Mouse (Mus musculus) neural tube, embryonic 10.5 days (tissue): ENCODE measurements around the gene Lin54.

Source experiments
- DNase-seq: peaks from one replicate; pipeline ENCODE4 v3.0.0-alpha.2; 2017; ENCODE audit warnings: low spot score; ENCODE audit errors: extremely low spot score

The Lin54 gene

DNA sequence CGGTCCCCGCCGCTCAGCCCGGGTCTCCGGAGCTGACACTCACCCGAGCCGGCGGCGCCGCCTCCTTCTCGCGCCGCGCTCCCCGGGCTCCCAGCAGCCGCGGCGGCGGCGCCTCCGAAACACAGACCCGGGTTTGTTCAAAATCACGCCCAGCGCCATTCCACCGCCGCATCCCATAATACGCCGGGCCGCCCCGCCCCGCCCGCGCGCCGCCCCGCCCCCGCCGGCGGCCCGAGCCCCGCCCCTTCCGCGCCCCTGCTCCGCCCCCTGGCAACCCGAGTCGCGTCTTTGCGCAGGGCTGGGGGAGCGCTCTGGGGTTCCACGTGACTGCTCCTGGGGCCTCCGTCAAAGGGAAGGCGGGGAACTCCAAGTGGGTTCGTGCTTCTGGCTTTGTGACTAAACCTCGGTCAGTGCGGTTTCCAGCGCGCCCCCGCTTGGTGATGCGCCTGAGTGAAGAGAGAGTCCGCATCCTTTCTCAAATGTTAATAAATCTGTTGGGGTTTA is at the start of gene Lin54:
Lin54 (minus strand) TSS at position 182 of the 504 bp plus-strand sequence.
- DNase-seq = peak; percentile 96

DNA sequence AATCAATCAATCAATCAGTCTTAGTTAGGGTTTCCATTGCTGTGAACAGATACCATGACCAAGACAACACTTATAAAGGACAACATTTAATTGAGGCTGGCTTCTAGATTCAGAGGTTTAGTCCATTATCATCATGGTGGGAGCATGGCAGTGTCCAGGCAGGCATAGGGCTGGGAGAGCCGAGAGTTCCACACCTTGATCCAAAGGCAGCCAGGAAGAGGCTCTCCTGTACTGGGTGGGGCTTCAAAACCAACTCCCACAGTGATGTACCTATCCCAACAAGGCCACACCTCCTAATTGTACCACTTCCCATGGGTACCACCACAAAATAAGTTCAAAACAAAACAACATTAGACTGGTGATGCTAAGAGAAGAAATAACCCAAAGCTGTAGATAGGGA is 49.7 kb upstream of the Lin54 start:
- DNase-seq = no peak

DNA sequence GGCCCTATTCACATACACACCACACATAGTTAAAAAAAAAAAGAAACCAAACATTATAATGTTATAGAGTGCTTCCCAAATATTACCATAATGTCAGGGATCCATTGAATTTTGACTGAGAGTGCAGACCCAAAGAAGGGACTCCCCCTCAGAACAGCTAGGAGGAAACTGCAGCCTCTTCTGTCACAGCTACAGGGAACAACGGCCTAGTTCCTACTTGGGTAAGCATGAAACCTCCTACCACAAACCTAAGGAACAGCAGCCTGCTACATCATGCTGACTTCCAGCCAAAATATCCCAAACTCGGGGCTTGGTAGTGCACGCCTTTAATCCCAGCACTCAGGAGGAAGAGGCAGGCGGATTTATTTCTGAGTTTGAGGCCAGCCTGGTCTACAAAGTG is 48.9 kb upstream of the Lin54 start:
- DNase-seq = no peak

DNA sequence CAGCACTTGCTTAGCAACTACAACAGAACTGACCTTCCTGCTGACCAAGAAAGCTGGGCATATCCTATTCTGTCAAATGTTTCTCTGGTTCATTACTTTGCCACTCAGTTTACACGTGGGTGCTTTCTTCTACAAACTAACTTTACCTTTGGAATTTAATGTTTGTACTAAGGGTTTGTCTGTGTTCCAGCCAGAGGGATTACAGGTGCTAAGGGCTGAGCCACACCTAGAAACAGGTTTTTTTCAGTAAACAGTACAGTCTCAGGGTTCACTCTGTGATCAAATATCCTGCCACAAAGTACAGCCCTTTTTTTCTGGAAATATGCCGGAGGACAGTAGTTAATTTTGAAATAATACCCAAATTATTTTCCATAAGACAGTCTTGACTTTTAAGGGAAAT is 47.8 kb upstream of the Lin54 start:
- no peak for DNase-seq

DNA sequence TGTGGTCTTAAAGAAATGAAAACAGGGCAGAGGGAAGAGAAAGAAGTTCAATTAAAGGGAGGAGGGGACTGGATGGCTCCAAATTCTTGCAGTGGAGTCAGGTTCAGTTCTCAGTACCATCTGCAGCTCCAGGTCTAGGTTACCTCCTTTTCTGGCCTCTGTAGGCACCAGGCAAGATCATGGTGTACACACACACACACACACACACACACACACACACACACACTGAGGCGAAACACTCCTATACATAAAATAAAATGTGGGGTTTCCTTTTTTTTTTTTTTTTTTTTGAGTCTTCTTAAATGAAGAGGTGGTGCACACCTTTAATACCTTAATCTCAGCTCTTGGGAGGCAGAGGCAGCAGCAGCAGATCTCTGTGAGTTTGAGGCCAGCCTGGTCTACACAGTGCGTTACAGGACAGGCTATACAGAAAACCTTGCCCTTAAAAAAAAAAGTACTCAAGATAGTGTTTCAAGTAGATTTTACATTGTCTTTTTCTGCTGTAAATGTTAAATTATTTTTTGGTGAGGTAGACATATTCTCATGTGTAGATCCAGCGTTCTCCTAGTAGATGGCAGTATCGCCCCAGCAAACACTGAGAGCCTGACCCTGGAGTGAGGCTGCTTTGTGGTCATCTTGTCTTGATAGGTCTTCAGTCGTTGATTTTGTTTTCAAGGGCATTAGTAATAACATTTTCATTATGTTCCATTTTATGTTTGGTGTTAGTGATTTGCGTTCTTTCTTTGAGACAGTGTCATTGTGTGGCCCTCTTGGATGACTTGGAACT is 46.0 kb upstream of the Lin54 start:
- DNase-seq = no peak

DNA sequence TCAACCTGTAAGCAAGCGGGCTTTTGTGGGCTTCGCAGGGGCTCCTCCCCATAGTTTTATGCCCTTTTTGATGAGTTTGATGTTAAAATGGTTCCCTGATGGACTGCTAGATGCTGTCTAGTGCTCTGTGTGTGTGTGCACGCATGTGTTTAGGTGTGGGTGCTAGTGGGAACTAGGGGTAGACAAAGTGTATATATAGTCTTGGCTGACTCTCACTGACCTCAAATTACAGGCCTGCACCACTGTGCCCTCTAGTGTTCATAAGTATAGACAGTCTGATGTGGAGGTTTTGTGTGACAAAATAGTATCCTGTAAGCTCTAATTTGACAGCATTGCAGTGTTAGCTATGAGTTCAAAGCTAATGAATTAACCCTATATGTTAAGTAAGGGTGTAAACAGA is 36.2 kb upstream of the Lin54 start:
- no peak for DNase-seq

DNA sequence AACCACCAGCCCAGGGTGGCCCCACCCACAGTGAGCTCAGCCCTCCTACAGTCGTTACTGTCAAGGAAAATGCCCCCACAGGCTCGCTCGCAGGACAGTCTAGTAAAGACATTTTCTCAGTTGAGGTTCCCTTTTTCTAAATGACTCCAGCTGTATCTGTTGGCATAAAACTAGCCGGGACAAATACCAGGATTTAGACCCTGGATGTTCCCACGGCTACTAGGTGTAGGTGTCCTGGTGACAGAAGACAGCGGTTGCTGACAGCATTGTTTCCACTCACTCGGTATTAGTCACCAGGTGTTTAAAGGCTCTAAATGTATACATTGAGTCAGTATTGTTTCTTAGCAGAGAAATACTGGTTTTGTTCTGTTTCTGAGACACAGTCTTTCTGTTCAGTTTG is 35.4 kb upstream of the Lin54 start:
- no peak for DNase-seq

DNA sequence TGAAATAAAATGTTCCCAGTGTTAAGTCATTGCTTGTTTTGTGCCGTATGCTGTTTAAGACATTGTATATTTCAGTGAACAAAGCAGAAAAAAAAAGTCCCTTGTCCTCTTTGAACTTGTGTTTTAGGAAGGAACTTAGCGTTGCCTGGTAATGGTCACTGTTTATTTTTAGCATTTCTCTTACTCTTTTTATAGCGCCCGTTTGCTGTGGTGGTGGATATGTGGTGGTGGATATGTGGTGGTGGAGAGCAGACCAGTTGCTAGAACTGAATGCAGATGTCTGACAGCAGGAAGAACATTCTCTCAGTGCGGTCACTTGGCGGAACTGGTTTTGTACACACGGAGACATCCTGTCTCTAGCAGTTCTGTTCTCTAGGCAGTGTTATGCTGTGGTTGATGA is 25.7 kb upstream of the Lin54 start:
- no peak for DNase-seq

DNA sequence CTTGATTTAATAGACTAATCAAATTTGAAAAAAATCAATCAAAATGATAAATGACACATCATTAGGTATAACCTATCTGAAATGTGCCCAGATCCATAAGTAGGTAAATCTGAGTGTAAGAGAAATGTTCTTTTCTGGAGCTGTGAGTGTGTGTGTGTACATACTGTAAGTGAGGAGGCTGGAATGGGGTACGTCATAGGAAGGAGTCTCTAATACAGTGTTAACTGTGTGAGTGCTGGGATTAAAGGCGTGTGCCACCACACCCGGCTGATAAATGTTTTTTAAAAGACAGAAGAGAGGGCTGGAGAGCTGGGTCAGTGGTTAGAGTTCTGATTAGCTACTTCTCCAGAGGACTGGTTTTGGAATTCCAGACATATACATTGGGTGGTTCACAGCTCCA is 25.2 kb upstream of the Lin54 start:
- no peak for DNase-seq

DNA sequence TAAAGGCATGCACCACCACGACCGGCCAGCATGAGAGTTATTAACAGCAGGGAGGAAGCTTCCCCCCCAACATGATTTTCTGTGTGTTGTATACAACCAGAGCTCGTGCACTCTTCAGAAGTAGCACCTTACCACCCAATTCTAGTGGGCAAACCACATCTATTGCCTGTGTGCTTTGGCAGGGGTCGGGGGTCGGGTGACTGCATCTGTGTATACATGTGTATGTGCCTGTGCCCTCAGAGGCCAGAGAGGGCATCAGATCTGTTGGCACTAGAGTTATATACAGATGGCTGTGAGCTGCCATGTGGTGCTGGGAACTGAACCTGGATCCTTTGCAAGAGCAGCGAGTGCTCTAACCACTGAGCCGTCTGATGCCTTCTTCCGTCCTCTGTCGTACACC is 24.5 kb upstream of the Lin54 start:
- no peak for DNase-seq

DNA sequence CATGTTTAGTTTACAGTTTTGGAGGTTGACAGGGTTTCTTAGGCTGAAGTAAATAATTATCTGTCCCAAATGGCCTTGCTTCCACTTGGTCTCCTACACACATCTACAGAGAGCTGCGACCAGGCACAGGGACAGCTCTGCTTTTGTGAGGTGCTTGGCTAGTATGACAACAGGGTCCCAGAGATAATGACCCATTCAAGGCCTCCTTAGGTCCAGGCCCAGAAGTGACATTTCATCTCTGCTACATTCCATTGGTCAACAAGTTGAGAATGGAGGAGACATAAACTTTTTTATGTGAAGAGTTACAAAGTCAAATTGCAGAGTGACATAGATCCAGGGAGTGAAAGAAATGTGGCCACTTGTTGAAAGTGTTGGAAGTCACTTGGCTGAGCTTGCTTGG is 22.9 kb upstream of the Lin54 start:
- no peak for DNase-seq

DNA sequence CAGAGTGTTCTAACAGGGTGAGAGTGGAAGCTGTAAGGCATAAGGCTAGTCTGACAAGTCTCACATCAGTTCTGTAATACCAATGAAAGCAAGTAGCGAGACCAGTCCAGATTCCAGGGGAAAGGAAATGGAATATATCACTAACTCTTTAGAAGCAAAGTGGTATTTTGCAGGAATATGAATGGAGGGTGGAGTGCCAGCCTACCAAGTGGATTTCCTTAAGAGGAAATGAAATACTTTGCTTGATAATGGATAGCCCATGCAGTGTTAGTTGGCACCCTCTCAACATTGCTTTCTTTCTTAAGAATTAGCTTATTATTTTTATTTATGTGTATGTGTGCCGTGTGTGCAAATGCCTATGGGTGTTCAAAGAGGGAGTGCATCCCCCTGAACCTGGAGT is 19.8 kb upstream of the Lin54 start:
- no peak for DNase-seq

DNA sequence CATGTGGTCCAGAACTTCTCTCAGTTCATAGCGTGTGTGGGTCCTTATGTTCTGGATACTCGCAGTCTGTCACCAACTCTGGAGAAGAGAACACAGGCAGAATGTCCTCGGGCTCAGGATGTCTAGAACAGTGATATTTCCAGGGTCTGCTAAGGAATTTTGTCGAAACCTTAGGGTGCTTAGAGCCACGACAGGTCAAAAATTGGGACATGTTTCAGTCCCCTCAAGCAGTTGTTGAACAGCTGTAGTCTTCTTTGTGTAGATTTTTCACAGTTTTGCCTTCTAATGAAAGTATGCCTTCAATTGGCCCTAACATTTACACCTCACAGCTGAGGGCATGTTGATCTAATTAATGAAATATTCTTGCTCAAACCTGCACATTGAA is 18.6 kb upstream of the Lin54 start:
- DNase-seq = no peak

DNA sequence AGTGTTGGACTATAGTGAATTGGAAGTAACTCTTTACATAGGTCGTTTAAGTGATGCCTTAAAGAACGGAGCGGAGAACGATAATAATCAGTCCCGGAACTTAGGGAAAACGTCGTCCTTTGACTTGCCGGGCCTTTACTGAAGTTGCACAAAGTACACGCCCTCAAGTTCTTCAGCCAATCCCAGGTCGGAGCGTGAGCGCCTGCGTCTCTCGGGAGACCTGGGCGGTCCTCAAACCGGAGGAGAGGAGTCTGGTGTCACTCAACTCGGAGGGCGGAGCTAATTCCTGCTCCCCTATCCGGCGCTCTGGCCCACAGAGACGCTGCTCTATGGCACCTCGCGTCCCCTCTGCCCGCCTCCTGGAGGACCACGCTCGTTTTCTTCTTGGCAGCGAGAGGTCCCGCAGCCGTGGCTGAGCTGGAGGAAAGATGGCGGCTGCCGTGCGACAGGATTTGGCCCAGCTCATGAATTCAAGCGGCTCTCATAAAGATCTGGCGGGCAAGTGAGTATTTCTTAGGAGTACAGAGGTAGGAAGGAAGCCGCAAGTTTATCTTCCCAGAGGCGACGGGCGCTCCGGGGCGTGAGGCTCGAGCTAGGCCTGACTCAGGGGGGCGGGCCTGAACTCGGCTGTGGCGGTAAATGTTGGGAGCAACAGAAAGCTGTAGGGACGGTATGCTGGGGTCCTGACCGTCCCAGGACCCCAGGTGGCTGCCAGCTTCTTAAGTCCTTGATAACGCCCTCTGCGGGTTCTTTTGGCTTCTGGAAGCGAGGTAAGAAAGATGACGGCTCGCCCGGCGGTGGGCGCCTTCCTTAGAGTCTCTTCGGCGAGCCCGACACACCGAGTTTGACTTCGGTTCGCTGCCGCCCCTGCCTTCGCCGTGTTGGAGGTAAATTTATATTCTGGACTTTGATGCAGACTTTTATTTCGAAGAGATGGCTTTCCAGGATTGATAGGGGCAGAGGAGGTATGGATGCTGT is 17.9 kb upstream of the Lin54 start, which contains the start of gene Cops4:
Cops4 (plus strand) TSS at position 261 of the 978 bp plus-strand sequence.
- DNase-seq = peak; percentile 94

DNA sequence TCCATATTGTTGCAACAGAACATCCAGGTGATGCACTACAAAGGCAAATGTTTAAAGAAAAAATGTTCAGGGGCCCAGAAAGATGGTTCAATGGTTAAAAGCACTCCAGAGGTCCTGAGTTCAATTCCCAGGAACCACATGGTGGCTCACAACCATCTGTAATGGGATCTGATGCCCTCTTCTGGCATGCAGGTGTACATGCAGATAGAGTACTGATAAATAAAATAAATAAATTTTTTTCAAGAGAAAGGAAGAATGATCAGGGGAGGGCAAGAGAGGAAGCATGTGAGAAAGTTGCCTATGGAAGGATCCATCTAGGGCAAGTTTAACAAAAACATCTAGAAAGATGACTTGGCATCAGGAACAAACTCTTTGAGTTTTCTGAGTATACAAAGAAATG is 12.1 kb upstream of the Lin54 start:
- no peak for DNase-seq

DNA sequence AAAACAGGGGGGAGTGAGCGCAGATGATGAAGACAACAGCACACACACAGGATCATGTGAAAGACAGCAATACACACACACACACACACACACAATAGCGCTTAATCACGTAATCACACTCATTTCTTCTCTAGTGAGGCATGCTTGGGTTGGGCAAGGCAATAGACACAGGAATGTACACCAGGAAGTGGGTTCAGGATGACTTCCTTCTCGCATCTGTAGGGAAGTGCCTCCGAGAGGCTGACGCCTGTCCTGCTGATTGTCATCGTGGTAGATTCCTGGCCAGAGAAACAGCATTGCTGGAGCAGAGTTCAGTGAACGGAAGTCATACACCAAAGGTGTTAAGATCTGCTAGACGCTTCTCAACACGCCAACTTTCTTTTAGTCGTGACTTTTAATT is 8.8 kb upstream of the Lin54 start:
- no peak for DNase-seq

DNA sequence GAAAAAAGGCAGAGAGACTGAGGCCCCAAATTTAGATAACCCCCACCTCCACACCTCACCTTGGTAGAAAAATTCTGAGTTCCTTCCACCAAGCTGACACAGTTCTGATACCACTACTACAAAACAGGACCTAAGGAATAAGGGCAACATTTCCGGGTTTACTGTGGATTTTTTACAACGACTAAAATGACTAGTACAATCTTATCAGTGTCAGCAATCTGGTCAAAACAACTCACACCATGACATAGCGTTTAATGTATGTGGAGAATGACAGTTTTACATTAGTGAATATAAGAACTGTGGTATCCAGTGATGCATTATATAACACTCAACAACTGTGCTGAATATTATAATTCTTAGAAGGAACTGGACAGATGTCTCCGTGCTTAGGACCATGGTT is 828 bp upstream of the Lin54 start:
- no peak for DNase-seq

DNA sequence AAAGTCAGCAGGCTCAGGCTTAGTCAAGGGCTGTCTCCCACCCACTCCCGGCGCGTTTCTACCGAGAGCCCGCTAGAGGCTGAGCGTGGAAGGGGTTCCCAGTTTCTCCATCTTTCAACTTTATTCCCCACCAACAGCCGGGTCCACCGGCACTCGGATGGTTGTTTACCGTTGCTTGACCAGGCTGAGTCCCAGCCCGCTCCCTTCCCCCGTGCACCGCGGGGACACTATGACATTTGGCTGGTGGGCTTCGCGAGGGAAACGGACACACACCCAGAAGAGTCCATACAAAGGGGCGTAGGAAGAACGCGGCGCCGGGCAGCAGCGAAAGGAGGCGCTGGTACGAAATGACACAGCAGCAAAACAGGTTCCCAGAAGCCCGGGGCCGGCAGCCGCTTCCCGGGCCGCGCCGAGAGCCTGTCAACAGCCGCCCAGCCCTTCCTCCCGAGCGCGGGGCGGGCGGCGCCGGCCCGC is 571 bp downstream of the Lin54 start:
- DNase-seq = peak; percentile 64

DNA sequence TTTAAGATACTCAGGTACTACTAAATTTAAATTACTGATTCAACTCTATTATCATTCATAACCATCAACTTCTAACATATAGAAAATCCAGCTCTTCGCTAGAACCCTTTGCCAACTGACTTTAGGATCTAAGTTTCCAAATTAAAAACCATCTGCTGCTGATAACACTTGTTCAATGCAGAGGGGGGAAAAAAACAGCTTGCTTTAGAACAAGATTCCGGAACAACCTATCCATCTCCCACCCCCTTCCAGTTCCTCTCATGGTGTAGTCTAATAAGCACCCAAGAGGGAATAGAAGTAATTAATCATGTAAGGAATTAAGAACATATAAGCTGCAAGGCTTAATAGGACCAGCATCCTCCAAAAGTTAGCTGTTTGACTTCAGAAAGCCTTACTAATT is 1.2 kb downstream of the Lin54 start:
- no peak for DNase-seq

DNA sequence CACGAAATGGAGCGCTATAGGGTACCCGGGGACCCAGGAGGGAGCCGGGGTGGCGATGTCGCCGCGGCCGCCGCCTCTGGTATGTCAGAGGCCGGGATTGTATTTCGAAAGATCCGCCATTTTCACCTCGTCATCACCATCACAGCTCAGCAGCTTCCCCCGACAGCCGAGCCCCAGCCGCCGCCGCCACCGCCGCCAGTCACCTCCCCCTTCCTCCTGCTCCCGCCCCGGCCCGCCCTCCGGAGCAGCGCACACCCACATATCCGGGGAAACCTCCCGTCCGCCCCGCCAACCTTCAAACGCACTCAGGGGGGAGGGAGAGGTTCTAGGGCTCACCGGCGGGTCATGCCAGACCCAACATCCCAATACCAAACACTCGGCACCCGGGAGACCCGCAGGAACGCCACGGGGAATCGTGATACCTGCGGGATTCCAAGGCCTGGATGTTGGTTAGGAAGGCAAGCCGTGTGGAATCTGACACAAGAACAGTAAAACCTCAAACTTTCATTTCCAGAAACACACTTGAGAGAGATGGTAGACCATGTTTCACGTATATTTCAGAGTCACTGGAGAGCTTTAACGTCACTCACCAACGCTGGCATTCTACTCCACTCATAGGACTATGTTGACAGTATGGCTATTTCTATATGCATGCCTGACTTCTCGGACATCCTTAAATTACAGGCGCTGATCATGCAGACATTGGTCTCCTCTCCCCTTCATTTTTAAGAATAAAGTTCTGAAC is 1.8 kb downstream of the Lin54 start:
- peak; percentile 73 for DNase-seq

DNA sequence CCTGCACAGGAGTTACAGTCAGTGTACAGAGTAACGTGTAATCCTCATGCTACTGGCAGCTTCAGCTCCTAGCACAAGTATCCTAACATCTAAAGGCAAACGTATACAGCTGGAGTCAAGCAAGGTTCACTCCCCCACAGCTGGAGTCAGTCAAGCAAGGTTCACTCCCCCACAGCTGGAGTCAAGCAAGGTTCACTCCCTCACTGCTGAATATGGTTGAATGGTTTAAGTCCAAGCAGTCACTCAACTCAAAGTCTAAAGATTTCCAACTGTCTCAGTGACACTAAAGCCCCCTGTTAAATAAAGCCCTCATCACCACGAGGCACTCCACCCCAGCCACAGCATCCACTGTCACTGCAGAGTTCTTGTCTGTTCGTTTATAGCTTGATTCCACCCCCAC is 8.7 kb downstream of the Lin54 start:
- no peak for DNase-seq
